Mouse (Mus musculus) spleen, adult 2 months (tissue): ENCODE measurements around the gene Dnajc14.

Experiments
- CTCF ChIP-seq: fragments of 200-500 bp; IDR thresholded peaks from 2 replicates; pipeline ENCODE4 v1.5.1; 2011; ENCODE audit warnings: mild to moderate bottlenecking, inconsistent platforms; ENCODE audit not compliant: insufficient read depth, insufficient read length, insufficient replicate concordance; ENCODE audit errors: extremely low read depth
- POLR2A ChIP-seq: fragments of 200-500 bp; IDR thresholded peaks from 2 replicates; pipeline ENCODE4 v1.6.1; 2011; ENCODE audit warnings: low read depth, low read length, inconsistent platforms

DNA sequence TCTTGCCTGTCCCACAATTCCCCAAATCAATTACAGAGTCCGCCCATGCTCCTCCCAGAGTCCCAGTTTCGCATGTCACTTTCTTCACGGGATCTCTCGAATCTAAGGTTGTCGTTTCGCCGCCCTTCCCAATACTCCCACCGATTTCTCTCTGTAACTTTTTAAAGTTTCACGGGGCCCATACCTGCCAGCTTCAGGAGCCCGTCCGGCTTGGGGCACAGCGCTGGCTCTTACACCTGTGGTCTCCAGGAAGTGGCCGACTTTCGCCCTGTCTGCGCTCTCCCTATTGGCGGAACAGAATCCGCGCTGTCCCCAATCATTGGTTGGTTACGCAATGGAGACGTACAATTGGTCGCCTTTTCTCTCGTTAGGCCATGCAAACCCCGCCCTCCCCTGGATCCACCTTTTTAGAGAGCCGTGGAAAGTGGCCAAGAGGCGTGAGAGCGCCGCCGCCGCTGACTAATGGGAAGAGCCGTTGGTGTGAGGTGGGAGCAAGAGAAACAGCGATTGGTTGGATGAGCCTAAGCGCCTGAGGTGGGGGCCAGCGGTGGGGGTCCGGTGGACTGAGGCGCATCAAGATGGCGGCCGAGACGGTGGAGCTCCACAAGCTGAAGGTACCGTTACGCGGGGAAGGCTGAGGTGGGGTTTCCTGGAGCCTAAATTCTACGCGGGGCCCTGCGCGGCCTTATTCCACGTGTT, 17.6 kb downstream of the Dnajc14 start, which contains the start of gene Ormdl2:
- TF ChIP-seq CTCF (no peak), POLR2A (peak; percentile 41)
